Mouse (Mus musculus): ENCODE measurements around the gene Serpina9. TPM values are rescaled to one million over a fixed set of nuclear protein-coding genes. Genes with fewer than 3 reads are reported as not detected.
"Not testable (repeated sequence)": the region's sequence is repeated elsewhere in the genome, so short reads cannot be mapped to it uniquely, and the experiment has no call there.

The Serpina9 gene
- polyA plus RNA-seq, 1 experiment: 1.0 TPM

DNA sequence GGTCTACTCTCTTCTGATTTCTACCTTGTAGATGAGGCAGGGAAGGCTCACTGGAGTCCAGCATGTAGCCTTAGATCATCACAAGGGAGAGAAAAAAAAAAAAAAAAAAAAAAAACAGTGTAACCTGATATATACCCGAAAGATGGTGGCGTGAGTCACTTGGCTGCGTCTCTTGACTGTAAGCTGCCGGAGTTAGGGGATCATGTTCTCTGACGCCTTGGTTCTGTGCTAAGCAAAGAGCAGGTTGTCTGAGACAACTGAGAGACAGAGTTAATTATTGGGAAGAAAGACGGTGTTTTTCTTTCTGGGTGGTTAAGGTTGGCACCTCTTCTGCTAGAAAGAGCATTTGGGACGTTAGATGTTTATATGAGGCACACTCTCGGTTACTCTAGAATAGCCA, 50.7 kb downstream of the Serpina9 start:
- no peaks in the 10 kb centered on the region for H3K36me3 ChIP-seq (ENCODE audit: control insufficient read depth, insufficient read depth, low read length)
- H3K4me3 ChIP-seq (ENCODE audit: control insufficient read depth, low read depth, low read length): no peak overlapping the region
- peaks cover 4% of the 10 kb centered on the region; the same call in 1 of the 2 replicates for H3K4me1 ChIP-seq (ENCODE audit: control insufficient read depth, insufficient read depth, low read length)
- no peaks in the 10 kb centered on the region for H3K27me3 ChIP-seq (ENCODE audit: control insufficient read depth, insufficient read depth, low read length)
- TF ChIP-seq POLR2A (IDR thresholded peaks at IDR 0.05; ENCODE audit: control insufficient read depth, low read depth, low read length): no peak
- no peak for TF ChIP-seq CTCF (IDR thresholded peaks at IDR 0.05; ENCODE audit: control insufficient read depth, insufficient read depth, insufficient replicate concordance, low read depth, low read length)
- H3K27ac ChIP-seq (ENCODE audit: control insufficient read depth, insufficient read depth, low read depth, low read length): no peak overlapping the region

DNA sequence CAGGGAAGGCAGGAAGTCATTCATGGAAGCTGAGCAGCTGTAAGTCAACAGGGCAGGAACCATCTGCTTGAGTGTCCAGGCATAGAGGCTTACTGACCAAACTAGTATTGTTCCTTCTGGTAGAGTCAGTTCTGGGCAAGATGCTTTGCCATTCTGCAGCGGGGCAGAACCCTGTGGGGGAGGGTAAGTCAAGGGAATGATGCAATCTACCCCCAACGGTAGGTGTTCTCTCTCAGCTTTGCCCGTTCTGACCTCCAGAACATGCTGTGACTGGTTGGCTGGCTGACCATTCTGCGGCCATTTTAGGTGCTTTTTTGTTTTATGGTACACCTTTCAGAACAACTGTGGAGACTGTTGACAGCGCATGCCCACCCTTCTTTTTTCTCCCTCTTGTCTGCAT, 51.2 kb downstream of the Serpina9 start:
- no peaks in the 10 kb centered on the region for H3K27me3 ChIP-seq (ENCODE audit: control insufficient read depth, insufficient read depth, low read length)
- no peak overlapping the region for H3K4me3 ChIP-seq (ENCODE audit: control insufficient read depth, low read depth, low read length)
- TF ChIP-seq POLR2A (IDR thresholded peaks at IDR 0.05; ENCODE audit: control insufficient read depth, low read depth, low read length) (no peak), CTCF (IDR thresholded peaks at IDR 0.05; ENCODE audit: control insufficient read depth, insufficient read depth, insufficient replicate concordance, low read depth, low read length) (no peak)
- H3K36me3 ChIP-seq (ENCODE audit: control insufficient read depth, insufficient read depth, low read length): no peaks in the 10 kb centered on the region
- peaks cover 4% of the 10 kb centered on the region; the same call in 1 of the 2 replicates for H3K4me1 ChIP-seq (ENCODE audit: control insufficient read depth, insufficient read depth, low read length)
- no peak overlapping the region for H3K27ac ChIP-seq (ENCODE audit: control insufficient read depth, insufficient read depth, low read depth, low read length)

DNA sequence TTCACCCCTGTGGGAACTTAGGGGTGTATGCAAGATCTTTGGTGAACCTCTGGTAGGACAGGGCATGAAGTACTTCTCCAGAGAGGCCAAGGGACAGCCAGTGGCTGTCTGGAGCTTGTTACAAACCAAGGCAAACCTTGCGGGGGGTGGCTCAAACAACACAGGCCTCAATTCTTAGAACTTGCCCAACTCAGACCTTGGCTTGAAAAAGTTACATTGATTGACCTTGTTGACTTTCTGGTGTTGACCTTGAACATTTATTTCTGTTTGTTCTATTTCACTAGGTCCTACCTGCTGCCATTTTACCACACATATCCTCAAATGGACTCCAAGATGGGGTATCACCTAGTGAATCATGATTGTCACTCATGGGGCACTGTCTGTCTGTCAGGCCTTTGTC, 51.8 kb downstream of the Serpina9 start:
- no peak overlapping the region for H3K4me3 ChIP-seq (ENCODE audit: control insufficient read depth, low read depth, low read length)
- TF ChIP-seq POLR2A (IDR thresholded peaks at IDR 0.05; ENCODE audit: control insufficient read depth, low read depth, low read length): no peak
- no peak overlapping the region for H3K27ac ChIP-seq (ENCODE audit: control insufficient read depth, insufficient read depth, low read depth, low read length)
- H3K4me1 ChIP-seq (ENCODE audit: control insufficient read depth, insufficient read depth, low read length): peaks cover 4% of the 10 kb centered on the region; the same call in 1 of the 2 replicates
- no peaks in the 10 kb centered on the region for H3K36me3 ChIP-seq (ENCODE audit: control insufficient read depth, insufficient read depth, low read length)
- no peaks in the 10 kb centered on the region for H3K27me3 ChIP-seq (ENCODE audit: control insufficient read depth, insufficient read depth, low read length)

DNA sequence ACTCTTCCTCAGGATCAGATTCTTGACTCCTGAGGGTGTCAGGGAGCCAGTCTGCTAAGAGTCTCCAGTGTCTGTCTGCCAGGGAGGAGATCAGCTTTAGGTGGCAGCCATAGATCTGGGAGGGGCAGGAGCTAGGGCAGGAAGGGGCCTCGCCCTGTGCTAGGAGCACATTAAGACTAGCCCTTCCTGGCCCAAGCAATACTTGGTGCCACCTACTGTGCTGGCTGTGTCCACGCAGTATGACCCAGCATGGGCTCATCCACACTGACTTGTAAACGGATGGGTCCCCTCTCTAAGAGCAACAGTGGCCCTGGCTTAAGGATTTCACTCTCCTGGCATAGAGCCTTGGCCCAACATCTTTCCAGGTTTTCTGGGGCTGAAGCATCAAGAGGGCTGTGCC, 54.8 kb downstream of the Serpina9 start, which contains the start of gene Serpina1e:
Serpina1e (minus strand) TSS at position 178 of the 400 bp plus-strand sequence.
- Histone ChIP-seq H3K4me1 (ENCODE audit: control insufficient read depth, insufficient read depth, low read length) (peaks cover 4% of the 10 kb centered on the region; the same call in 1 of the 2 replicates), H3K27me3 (ENCODE audit: control insufficient read depth, insufficient read depth, low read length) (no peaks in the 10 kb centered on the region), H3K36me3 (ENCODE audit: control insufficient read depth, insufficient read depth, low read length) (no peaks in the 10 kb centered on the region), H3K27ac (ENCODE audit: control insufficient read depth, insufficient read depth, low read depth, low read length) (no peak within 1 kb of the TSS), H3K4me3 (ENCODE audit: control insufficient read depth, low read depth, low read length) (no peak within 1 kb of the TSS)
- no peak for TF ChIP-seq POLR2A (IDR thresholded peaks at IDR 0.05; ENCODE audit: control insufficient read depth, low read depth, low read length)
- TF ChIP-seq CTCF (IDR thresholded peaks at IDR 0.05; ENCODE audit: control insufficient read depth, insufficient read depth, insufficient replicate concordance, low read depth, low read length): no peak

DNA sequence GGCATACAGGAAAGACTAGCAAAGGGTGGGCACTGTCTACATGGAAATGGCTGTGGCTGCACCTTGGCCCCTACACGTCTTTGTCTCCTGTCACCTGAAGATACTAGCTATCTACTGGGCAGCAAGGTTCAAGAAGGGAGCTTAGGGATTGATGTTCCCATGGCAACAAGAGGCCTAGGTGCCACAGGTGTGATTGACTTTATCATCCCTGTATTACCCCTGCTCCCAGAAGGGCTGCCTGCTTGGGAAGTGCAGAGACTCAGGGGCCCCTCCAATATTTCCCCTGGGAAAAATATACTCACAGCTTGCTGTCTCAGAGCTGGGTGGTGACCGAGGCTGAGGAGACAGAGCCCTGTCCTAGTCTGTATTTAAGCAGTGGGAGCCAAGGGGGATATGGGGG, 57.0 kb downstream of the Serpina9 start:
- H3K27ac ChIP-seq (ENCODE audit: control insufficient read depth, insufficient read depth, low read depth, low read length); H3K36me3 ChIP-seq (ENCODE audit: control insufficient read depth, insufficient read depth, low read length); H3K4me1 ChIP-seq (ENCODE audit: control insufficient read depth, insufficient read depth, low read length); H3K4me3 ChIP-seq (ENCODE audit: control insufficient read depth, low read depth, low read length); H3K27me3 ChIP-seq (ENCODE audit: control insufficient read depth, insufficient read depth, low read length): not testable (repeated sequence)

DNA sequence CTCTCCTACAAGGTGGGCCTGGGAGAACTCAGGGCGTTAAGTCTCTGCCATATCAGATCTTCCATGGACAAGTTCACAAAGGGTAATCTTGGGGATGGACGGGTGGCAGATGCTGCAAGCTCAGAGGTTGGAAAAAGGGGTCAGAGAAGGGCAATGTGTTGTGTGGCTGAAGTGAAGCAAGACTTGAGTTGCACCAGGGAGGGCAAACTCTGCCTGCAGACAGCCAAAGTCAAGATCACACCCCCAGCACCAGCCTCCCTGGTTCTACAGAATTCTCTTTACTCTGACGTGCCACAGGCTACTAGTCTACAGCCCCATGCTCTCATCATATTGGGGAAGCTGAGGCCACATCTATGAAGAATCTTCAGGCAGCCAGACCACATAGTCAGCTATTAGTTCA, 60.6 kb downstream of the Serpina9 start:
- not testable (repeated sequence) for H3K4me3 ChIP-seq (ENCODE audit: control insufficient read depth, low read depth, low read length); H3K36me3 ChIP-seq (ENCODE audit: control insufficient read depth, insufficient read depth, low read length); H3K4me1 ChIP-seq (ENCODE audit: control insufficient read depth, insufficient read depth, low read length); H3K27me3 ChIP-seq (ENCODE audit: control insufficient read depth, insufficient read depth, low read length); H3K27ac ChIP-seq (ENCODE audit: control insufficient read depth, insufficient read depth, low read depth, low read length)

DNA sequence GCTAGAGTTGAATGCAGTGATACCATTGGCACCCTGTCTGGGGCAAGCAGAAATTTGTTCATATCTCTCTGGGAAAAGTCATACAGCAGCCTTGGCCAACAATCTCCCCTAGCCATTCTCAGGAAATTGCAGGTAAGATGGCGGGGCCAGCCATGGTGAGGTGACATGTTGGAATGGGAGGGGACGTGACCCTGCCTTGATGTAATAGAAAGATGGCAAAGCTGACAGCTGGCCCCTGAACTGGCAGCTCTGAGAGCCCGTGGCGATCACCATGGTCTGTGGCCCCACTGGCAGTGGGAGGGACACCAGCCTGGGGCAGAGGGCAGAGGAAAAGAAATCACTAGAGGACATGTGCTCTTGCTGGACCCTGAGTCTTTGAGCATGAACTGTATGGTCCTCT, 67.3 kb downstream of the Serpina9 start:
- Histone ChIP-seq H3K4me3 (ENCODE audit: control insufficient read depth, low read depth, low read length) (no peak overlapping the region), H3K27ac (ENCODE audit: control insufficient read depth, insufficient read depth, low read depth, low read length) (no peak overlapping the region), H3K27me3 (ENCODE audit: control insufficient read depth, insufficient read depth, low read length) (no peaks in the 10 kb centered on the region), H3K4me1 (ENCODE audit: control insufficient read depth, insufficient read depth, low read length) (no peaks in the 10 kb centered on the region), H3K36me3 (ENCODE audit: control insufficient read depth, insufficient read depth, low read length) (no peaks in the 10 kb centered on the region)
- no peak for TF ChIP-seq POLR2A (IDR thresholded peaks at IDR 0.05; ENCODE audit: control insufficient read depth, low read depth, low read length)
- no peak for TF ChIP-seq CTCF (IDR thresholded peaks at IDR 0.05; ENCODE audit: control insufficient read depth, insufficient read depth, insufficient replicate concordance, low read depth, low read length)

Other genes with a start within 250 kb of the Serpina9 start
- gene Serpina1d, start 240.2 kb downstream of the Serpina9 start, polyA plus RNA-seq (2012; rRNA removed): 0.17 and 0.48 TPM in 2 replicates
- gene Serpina1b, start 183.4 kb downstream of the Serpina9 start, polyA plus RNA-seq (2012; rRNA removed): 0.51 and 1.4 TPM in 2 replicates
- gene Serpina1a, start 150.2 kb downstream of the Serpina9 start, polyA plus RNA-seq (2012; rRNA removed): 1.8 and 2.4 TPM in 2 replicates
- gene Serpina1c, start 108.9 kb downstream of the Serpina9 start, polyA plus RNA-seq (2012; rRNA removed): 0.84 and 0.85 TPM in 2 replicates
- gene Serpina1e, start 54.8 kb downstream of the Serpina9 start, polyA plus RNA-seq (2012; rRNA removed): 0.67 TPM in 1 of 2 replicates, not detected in the other
- gene Serpina11, start 23.8 kb downstream of the Serpina9 start, polyA plus RNA-seq (2012; rRNA removed): not detected in 2 replicates
- gene Serpina12, start 30.7 kb upstream of the Serpina9 start, polyA plus RNA-seq (2012; rRNA removed): not detected in 2 replicates
- gene Serpina5, start 87.4 kb upstream of the Serpina9 start, polyA plus RNA-seq (2012; rRNA removed): 29.7 and 50.2 TPM in 2 replicates
- 12.3 and 25.2 TPM in 2 replicates for gene Serpina3a, start 99.0 kb upstream of the Serpina9 start, polyA plus RNA-seq (2012; rRNA removed)
- 0.76 and 1.4 TPM in 2 replicates for gene Serpina3b, start 114.2 kb upstream of the Serpina9 start, polyA plus RNA-seq (2012; rRNA removed)
- gene Serpina3c, start 140.1 kb upstream of the Serpina9 start, polyA plus RNA-seq (2012; rRNA removed): 3.3 and 5.6 TPM in 2 replicates
- gene Serpina3f, start 200.8 kb upstream of the Serpina9 start, polyA plus RNA-seq (2012; rRNA removed): 0.05 TPM in 1 of 2 replicates, not detected in the other
- gene Serpina3g, start 222.5 kb upstream of the Serpina9 start, polyA plus RNA-seq (2012; rRNA removed): 8.0 and 14.4 TPM in 2 replicates
- gene Serpina3i, start 249.4 kb upstream of the Serpina9 start, polyA plus RNA-seq (2012; rRNA removed): 0.06 and 0.57 TPM in 2 replicates

All from testis, adult 2 months (tissue).